ENCODE assay signal across 15 mouse cellular contexts in the genomic region with DNA sequence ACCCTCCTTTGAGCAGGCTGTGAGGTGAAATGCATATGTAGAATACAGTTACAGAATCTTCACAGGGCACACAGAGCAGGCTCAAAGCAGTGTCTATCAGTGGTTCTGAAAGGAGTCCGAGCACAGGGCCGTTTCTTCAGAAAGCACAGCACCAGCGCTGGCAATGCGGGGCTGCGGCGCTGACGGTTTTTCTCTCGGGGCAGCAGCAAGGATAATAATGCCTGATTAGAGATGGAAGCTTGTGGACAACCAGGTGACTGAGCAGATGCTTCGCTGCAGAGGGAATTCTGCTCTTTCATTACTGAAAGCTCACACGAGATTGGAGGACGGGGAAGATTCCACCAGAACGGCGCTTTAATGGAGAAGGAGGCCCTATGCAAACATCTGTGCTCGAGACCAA.
A peak's percentile ranks its signal among the peaks of the same experiment; 100 is the strongest.
DNase-seq lines count a peak whose midpoint lies in the region; ATAC-seq lines count a peak whose summit lies in the region.
"Had no signal": no experiment of that assay in that cellular context is flagged by ENCODE, and none has a peak within 500 bp of the region (broad histone marks: within the 10 kb centered on the region; RNA-seq: fewer than 3 reads in every experiment).

No protein-coding gene starts in this region.

- 62% methylated on average over 14 of the region's 14 CpGs for WGBS in forebrain, embryonic 14.5 days
- WGBS in midbrain, embryonic 10.5 days = 81% methylated on average over 14 of the region's 14 CpGs
- WGBS in neural tube, embryonic 15.5 days = 26% methylated on average over 14 of the region's 14 CpGs

- peak; percentile 41 for DNase-seq in forebrain, embryonic 14.5 days (ENCODE audit: low spot score)
- no peak for DNase-seq in midbrain, embryonic 10.5 days (ENCODE audit: low spot score)
- DNase-seq in natural killer cell, adult 2 months (ENCODE audit: low spot score in 2 of 2) = no peak
- DNase-seq in ovary, postnatal 10 days (ENCODE audit: low spot score) = no peak
- DNase-seq: cerebellum, adult 9-11 months; kidney, postnatal 14 days; layer of hippocampus, adult 9-11 months; right cerebral cortex, postnatal 4 days; thymus, postnatal 4 days had no signal

- no peaks in the 10 kb centered on the region for H3K27me3 ChIP-seq in megakaryocyte, embryonic 14.5 days (replicated peaks)
- no peaks in the 10 kb centered on the region for H3K27me3 ChIP-seq in forebrain, embryonic 14.5 days (replicated peaks; ENCODE audit: control insufficient read depth, insufficient read depth, low read length)
- no peaks in the 10 kb centered on the region for H3K27me3 ChIP-seq in midbrain, embryonic 10.5 days (ENCODE audit: low read depth, poor library complexity, severe bottlenecking)
- no peaks in the 10 kb centered on the region for H3K27me3 ChIP-seq in neural tube, embryonic 15.5 days (replicated peaks)
- H3K27me3 ChIP-seq: lung, embryonic 15.5 days; stomach, embryonic 15.5 days had no signal

- H3K9ac ChIP-seq in forebrain, embryonic 14.5 days (ENCODE audit: low read length) = no peak overlapping the region
- no peak overlapping the region for H3K9ac ChIP-seq in neural tube, embryonic 15.5 days (replicated peaks)
- H3K9ac ChIP-seq: lung, embryonic 15.5 days; stomach, embryonic 15.5 days had no signal

- peaks cover 8% of the 10 kb centered on the region for H3K36me3 ChIP-seq in megakaryocyte, embryonic 14.5 days (replicated peaks; ENCODE audit: low read length)
- H3K36me3 ChIP-seq in forebrain, embryonic 14.5 days (ENCODE audit: control insufficient read depth, insufficient read depth, low read length) = no peaks in the 10 kb centered on the region
- no peaks in the 10 kb centered on the region for H3K36me3 ChIP-seq in midbrain, embryonic 10.5 days
- no peaks in the 10 kb centered on the region for H3K36me3 ChIP-seq in neural tube, embryonic 15.5 days
- H3K36me3 ChIP-seq: lung, embryonic 15.5 days; stomach, embryonic 15.5 days had no signal

- H3K4me3 ChIP-seq in megakaryocyte, embryonic 14.5 days (replicated peaks) = peak overlapping the region; percentile 44
- no peak overlapping the region for H3K4me3 ChIP-seq in forebrain, embryonic 14.5 days (ENCODE audit: low read depth, low read length)
- no peak overlapping the region for H3K4me3 ChIP-seq in midbrain, embryonic 10.5 days
- no peak overlapping the region for H3K4me3 ChIP-seq in neural tube, embryonic 15.5 days (replicated peaks)
- H3K4me3 ChIP-seq: lung, embryonic 15.5 days; stomach, embryonic 15.5 days had no signal

- ATAC-seq in megakaryocyte, adult 5-6 weeks (ENCODE audit: poor library complexity, severe bottlenecking) = no peak
- peak; percentile 19; the same call in 1 of the 2 replicates for ATAC-seq in forebrain, embryonic 14.5 days
- peak; percentile 42; the same call in 1 of the 2 replicates for ATAC-seq in neural tube, embryonic 15.5 days (ENCODE audit: low FRiP score)

- peaks cover 74% of the 10 kb centered on the region for H3K4me1 ChIP-seq in megakaryocyte, embryonic 14.5 days
- peaks cover 14% of the 10 kb centered on the region for H3K4me1 ChIP-seq in forebrain, embryonic 14.5 days (ENCODE audit: control insufficient read depth, insufficient read depth, low read length)
- peaks cover 26% of the 10 kb centered on the region for H3K4me1 ChIP-seq in midbrain, embryonic 10.5 days
- peaks cover 25% of the 10 kb centered on the region for H3K4me1 ChIP-seq in neural tube, embryonic 15.5 days
- H3K4me1 ChIP-seq: stomach, embryonic 15.5 days had no signal

- H3K27ac ChIP-seq in forebrain, embryonic 14.5 days (ENCODE audit: low read depth, low read length) = peak overlapping the region; percentile 67
- H3K27ac ChIP-seq in midbrain, embryonic 10.5 days (replicated peaks) = peak overlapping the region; percentile 64
- peak overlapping the region; percentile 38; the same call in 1 of the 2 replicates for H3K27ac ChIP-seq in neural tube, embryonic 15.5 days (replicated peaks)
- H3K27ac ChIP-seq: lung, embryonic 15.5 days; stomach, embryonic 15.5 days had no signal

- 0 out of 2 replicates have a peak overlapping the region, but pooled peaks have one; percentile 7 for H3K4me2 ChIP-seq in forebrain, embryonic 14.5 days (ENCODE audit: low read length)
- H3K4me2 ChIP-seq in neural tube, embryonic 15.5 days = peak overlapping the region; percentile 22
- H3K4me2 ChIP-seq: liver, embryonic 11.5 days; lung, embryonic 15.5 days; stomach, embryonic 15.5 days had no signal

- no peaks in the 10 kb centered on the region for H3K9me3 ChIP-seq in megakaryocyte, embryonic 14.5 days
- H3K9me3 ChIP-seq in forebrain, embryonic 14.5 days (replicated peaks; ENCODE audit: control insufficient read depth, low read length) = no peaks in the 10 kb centered on the region
- H3K9me3 ChIP-seq in midbrain, embryonic 10.5 days (replicated peaks) = no peaks in the 10 kb centered on the region
- H3K9me3 ChIP-seq in neural tube, embryonic 15.5 days (replicated peaks) = no peaks in the 10 kb centered on the region
- H3K9me3 ChIP-seq: lung, embryonic 15.5 days; stomach, embryonic 15.5 days had no signal
